Mouse (Mus musculus) hindbrain, embryonic 11.5 days (tissue): Measurements from ENCODE around the gene Pygo1. TPM values are rescaled to one million over a fixed set of nuclear protein-coding genes. Genes with fewer than 3 reads are reported as not detected.

ENCODE experiments used
- ATAC-seq: fragments of 200-750 bp; cut with Nextera tagmentation; 2 replicates; pipeline ENCODE4 v1.8.0; 2017; ENCODE audit warnings: mild to moderate bottlenecking, moderate TSS enrichment, moderate library complexity; ENCODE audit not compliant: low FRiP score
- DNase-seq: peaks from one replicate; pipeline ENCODE4 v3.0.0-alpha.2; 2015; ENCODE audit warnings: low spot score
- H3K27ac ChIP-seq: fragments of 300-500 bp; sonication (generic); 2 replicates; pipeline ENCODE4 v1.5.1; 2014; ENCODE audit warnings: mild to moderate bottlenecking, low read depth, low read length
- H3K27me3 ChIP-seq: fragments of 300-500 bp; sonication (generic); 2 replicates; pipeline ENCODE4 v1.6.1; 2014; ENCODE audit warnings: mild to moderate bottlenecking, low read length, moderate library complexity, mixed read lengths; ENCODE audit not compliant: control insufficient read depth, insufficient read depth
- H3K36me3 ChIP-seq: fragments of 300-500 bp; sonication (generic); 2 replicates; pipeline ENCODE4 v1.6.1; 2014; ENCODE audit warnings: mild to moderate bottlenecking, low read length, moderate library complexity, mixed read lengths; ENCODE audit not compliant: control insufficient read depth, insufficient read depth
- H3K4me1 ChIP-seq: fragments of 300-500 bp; sonication (generic); replicated peaks from 2 replicates; pipeline ENCODE4 v1.6.1; 2014; ENCODE audit warnings: low read length, mixed read lengths; ENCODE audit not compliant: control insufficient read depth, insufficient read depth
- H3K4me2 ChIP-seq: fragments of 300-500 bp; sonication (generic); replicated peaks from 2 replicates; pipeline ENCODE4 v1.6.1; 2014; ENCODE audit warnings: mild to moderate bottlenecking, low read depth, low read length
- H3K4me3 ChIP-seq: fragments of 300-500 bp; sonication (generic); 2 replicates; pipeline ENCODE4 v1.5.1; 2014; ENCODE audit warnings: low read depth, low read length
- H3K9ac ChIP-seq: fragments of 300-500 bp; sonication (generic); 2 replicates; pipeline ENCODE4 v1.6.1; 2014; ENCODE audit warnings: low read depth, low read length
- H3K9me3 ChIP-seq: fragments of 300-500 bp; sonication (generic); 2 replicates; pipeline ENCODE4 v1.6.1; 2016; ENCODE audit warnings: low read length; ENCODE audit not compliant: control insufficient read depth
- WGBS: fragments of 180-500 bp; shearing (Covaris S2); extraction: QIAGEN DNeasy Blood & Tissue Kit; methylation state at CpG from one replicate; pipeline ENCODE4 v1.1.7; 2014; 5-methylcytosine and 5-hydroxymethylcytosine counted together
- polyA plus RNA-seq: library from polyadenylated mRNA; unstranded; fragments of >200 nt; fragmentation: Nextera tagmentation; extraction: Ambion mirVana; gene quantifications from 2 replicates; pipeline ENCODE4 v1.2.1, GENCODE M21; 2014

Pygo1 gene
- polyA plus RNA-seq, 1 experiment from 2014 or later, result 11.5 TPM

DNA sequence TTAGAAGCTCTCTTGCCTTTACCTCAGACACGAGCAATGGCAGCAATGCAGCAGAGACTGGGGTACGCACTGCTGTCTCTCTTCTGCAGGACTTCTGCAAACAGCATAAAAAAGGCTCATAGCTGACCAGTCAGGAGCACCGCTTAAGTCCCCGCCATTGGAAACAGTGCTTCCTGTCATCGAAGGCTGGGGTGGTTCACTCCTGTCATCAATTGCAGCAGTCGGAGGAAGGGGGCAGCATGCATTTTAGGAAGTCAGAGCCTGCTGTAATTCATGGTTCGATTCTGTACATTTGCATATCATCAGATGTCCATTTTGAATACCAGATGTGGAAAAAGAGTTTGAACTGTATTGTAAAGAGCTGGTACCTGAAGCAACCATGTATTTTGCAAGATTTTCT, 9.7 kb upstream of the Pygo1 start:
- Histone ChIP-seq H3K4me3 (no peak overlapping the region), H3K27ac (no peak overlapping the region), H3K27me3 (no peaks in the 10 kb centered on the region), H3K9me3 (no peaks in the 10 kb centered on the region), H3K4me1 (no peaks in the 10 kb centered on the region), H3K9ac (no peak overlapping the region), H3K4me2 (no peak overlapping the region), H3K36me3 (no peaks in the 10 kb centered on the region)
- no peak for ATAC-seq
- 87% methylated on average over 7 of the region's 7 CpGs for WGBS
- DNase-seq, result no peak

DNA sequence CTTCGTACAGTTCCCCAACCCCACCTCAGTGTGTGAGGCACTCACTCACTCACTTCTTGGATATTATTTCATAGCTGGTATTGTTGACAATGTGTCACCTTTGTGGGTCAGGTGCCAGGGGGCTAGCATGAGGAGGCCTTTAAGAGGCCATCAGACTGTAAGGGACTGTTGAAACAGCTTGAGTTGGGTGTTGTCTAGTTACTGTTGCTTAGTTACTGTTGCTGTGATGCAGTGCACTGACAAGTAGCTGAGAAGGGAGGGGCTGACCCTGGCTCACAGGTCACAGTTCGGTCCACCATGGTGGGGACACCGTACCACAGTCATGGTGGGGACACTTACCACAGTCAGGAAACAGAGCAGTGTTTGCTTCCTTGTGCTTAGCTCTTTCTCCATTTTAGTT, 2.4 kb upstream of the Pygo1 start:
- Histone ChIP-seq H3K9me3 (no peaks in the 10 kb centered on the region), H3K4me2 (no peak overlapping the region), H3K4me3 (no peak overlapping the region), H3K9ac (no peak overlapping the region), H3K36me3 (no peaks in the 10 kb centered on the region), H3K4me1 (peaks cover 3% of the 10 kb centered on the region; the same call in 1 of the 2 replicates), H3K27ac (no peak overlapping the region), H3K27me3 (no peaks in the 10 kb centered on the region)
- WGBS, result 73% methylated on average over 3 of the region's 3 CpGs
- no peak for DNase-seq
- no peak for ATAC-seq

DNA sequence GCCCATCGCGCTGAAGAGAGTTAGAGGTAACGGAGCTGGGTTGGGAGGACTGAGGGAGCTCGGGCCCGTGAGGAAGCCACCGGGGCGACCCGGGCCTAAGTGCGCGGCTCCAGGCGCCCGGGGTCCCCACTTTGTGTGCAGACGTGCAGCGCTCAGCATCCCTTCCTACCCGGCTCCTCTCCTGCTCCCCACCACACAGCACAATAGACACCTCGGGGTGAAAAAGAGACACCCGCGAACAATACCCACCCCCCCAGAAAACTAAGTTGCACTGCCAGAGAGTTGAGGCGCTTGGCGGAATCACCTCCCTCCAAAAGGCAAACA, 452 bp downstream of the Pygo1 start:
- Histone ChIP-seq H3K36me3 (no peaks in the 10 kb centered on the region), H3K9ac (peak overlapping the region; percentile 96), H3K4me1 (peaks cover 3% of the 10 kb centered on the region; the same call in 1 of the 2 replicates), H3K27me3 (no peaks in the 10 kb centered on the region), H3K9me3 (no peaks in the 10 kb centered on the region), H3K4me3 (peak overlapping the region; percentile 78), H3K4me2 (peak overlapping the region; percentile 94), H3K27ac (peak overlapping the region; percentile 79)
- peak; percentile 77 for ATAC-seq
- DNase-seq, result no peak
- 2% methylated on average over 20 of the region's 20 CpGs for WGBS

DNA sequence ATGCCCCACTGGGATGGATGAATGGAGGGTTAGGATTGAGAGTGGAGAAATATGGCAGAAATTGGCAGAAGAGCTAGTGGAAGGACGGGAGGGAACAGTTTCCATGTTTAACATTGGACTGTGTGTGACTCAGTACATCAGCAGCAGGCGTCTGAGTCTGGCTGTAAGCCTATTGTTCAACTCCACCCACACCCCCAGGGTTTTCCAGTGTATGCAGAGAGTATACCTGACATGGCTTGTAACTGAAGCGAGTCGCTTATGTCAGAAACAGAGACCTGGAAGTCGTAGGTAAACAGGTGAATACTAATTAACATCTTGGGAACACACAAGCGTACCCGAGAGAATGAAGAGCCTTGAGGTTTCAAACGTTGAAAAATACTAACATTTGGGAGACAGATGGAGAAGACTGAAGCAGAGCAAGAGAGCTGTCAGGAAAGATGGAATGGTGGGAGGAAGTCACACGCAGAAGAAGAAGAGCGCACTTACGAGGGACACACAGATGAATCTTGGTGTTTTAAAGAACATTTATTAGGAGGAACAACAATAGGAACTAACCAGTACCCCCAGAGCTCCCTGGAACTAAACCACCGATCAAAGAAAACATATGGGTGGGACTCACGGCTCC, 5.8 kb downstream of the Pygo1 start:
- Histone ChIP-seq H3K4me2 (no peak overlapping the region), H3K27me3 (no peaks in the 10 kb centered on the region), H3K9ac (no peak overlapping the region), H3K36me3 (0 out of 2 replicates have a peak, but pooled peaks cover 3% of the 10 kb centered on the region), H3K9me3 (no peaks in the 10 kb centered on the region), H3K4me3 (no peak overlapping the region), H3K27ac (no peak overlapping the region), H3K4me1 (peaks cover 3% of the 10 kb centered on the region; the same call in 1 of the 2 replicates)
- 83% methylated on average over 13 of the region's 13 CpGs for WGBS
- ATAC-seq (no peak), DNase-seq (no peak)

DNA sequence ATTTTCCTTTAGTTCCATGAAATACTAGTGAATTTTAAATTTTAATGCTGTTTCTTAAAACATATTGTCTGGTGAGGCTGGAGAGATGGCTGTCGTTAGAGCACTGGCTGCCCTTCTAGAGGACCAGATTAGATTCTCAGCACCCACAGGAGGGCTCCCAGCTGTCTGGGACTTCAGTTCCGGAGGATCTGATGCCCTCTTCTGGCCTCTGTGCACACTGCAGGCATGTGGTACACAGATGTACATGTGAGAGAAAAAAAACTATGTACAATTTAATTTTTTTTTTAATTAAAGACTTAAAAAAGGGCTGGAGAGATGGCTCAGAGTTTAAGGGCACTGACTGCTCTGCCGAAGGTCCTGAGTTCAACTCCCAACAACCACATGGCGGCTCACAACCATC, 9.9 kb downstream of the Pygo1 start:
- H3K4me2 ChIP-seq, result no peak overlapping the region
- H3K9ac ChIP-seq, result no peak overlapping the region
- H3K27me3 ChIP-seq, result no peaks in the 10 kb centered on the region
- H3K27ac ChIP-seq, result no peak overlapping the region
- H3K9me3 ChIP-seq, result no peaks in the 10 kb centered on the region
- no peak for ATAC-seq
- no peak overlapping the region for H3K4me3 ChIP-seq
- no peaks in the 10 kb centered on the region for H3K4me1 ChIP-seq
- H3K36me3 ChIP-seq, result 0 out of 2 replicates have a peak, but pooled peaks cover 3% of the 10 kb centered on the region
- no peak for DNase-seq
- WGBS, result 89% methylated on average over 4 of the region's 4 CpGs

DNA sequence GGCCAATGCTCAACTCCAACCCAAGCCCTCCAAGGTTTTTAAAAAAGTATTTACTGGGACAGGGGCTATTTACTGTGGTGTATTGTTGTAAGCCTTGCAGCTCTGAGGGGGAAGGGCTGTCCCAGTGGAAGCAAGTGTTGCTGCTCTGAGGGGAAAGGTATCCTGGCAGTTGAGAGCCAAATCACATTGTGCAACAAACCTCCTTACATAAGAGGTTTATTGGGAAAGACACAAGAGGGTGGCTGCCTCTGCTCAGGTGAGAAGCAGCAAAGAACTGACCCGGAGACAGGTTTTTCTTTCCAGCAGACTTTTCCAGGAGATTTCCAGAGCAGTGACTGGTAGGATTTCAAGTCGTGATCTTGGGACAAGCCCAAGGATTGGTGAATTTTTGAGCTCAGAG, 10.9 kb downstream of the Pygo1 start:
- Histone ChIP-seq H3K9me3 (no peaks in the 10 kb centered on the region), H3K27ac (no peak overlapping the region), H3K4me2 (no peak overlapping the region), H3K4me3 (no peak overlapping the region), H3K27me3 (no peaks in the 10 kb centered on the region), H3K36me3 (0 out of 2 replicates have a peak, but pooled peaks cover 3% of the 10 kb centered on the region), H3K9ac (no peak overlapping the region), H3K4me1 (no peaks in the 10 kb centered on the region)
- DNase-seq (no peak), ATAC-seq (no peak)
- 74% methylated on average over 2 of the region's 2 CpGs for WGBS

DNA sequence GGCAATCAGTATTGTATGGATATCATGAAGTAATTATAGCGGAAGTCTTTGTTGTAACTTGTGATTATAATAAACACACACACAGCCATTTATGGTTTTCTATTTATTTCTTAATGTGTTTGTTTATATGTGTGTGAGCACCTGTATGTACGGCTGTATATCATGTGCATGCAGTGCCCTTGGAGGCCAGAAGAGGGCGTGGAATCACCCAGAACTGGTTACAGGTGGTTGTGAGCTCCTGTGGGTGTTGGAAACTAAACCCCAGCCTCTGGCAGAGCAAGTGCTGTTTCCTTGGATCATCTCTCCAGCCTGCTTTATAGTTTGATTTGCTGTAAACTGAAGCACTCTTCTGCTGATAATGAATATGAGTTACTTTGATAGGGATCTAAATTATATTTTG, 18.0 kb downstream of the Pygo1 start:
- Histone ChIP-seq H3K4me2 (no peak overlapping the region), H3K4me1 (no peaks in the 10 kb centered on the region), H3K9ac (no peak overlapping the region), H3K27me3 (no peaks in the 10 kb centered on the region), H3K4me3 (no peak overlapping the region), H3K27ac (no peak overlapping the region), H3K9me3 (no peaks in the 10 kb centered on the region), H3K36me3 (peaks cover 7% of the 10 kb centered on the region; the same call in 1 of the 2 replicates)
- no peak for ATAC-seq
- no peak for DNase-seq
- 57% methylated on average over 3 of the region's 3 CpGs for WGBS

DNA sequence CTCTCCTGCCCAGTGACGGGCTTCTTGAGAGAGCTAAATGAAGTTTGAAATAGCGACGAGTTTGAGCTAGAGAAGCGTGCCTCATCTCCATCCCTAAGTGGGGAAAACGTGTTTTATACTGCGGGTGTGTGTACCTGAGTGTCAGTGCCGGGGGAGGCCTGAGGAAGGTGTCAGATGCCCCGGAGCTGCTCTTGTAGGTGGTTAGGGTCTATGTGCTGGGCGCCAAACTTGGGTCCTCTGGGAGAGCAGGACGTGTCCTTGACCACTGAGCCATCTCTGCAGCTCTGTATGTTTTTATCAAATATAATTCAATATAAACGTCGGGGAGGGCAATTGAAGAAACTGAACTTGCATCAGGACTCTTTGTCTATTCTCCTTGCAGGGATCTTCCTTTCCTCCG, 18.8 kb downstream of the Pygo1 start:
- no peak overlapping the region for H3K4me3 ChIP-seq
- no peak overlapping the region for H3K27ac ChIP-seq
- 88% methylated on average over 13 of the region's 13 CpGs for WGBS
- ATAC-seq (no peak), DNase-seq (no peak)
- H3K36me3 ChIP-seq, result peaks cover 7% of the 10 kb centered on the region; the same call in 1 of the 2 replicates
- H3K9ac ChIP-seq, result no peak overlapping the region
- no peaks in the 10 kb centered on the region for H3K4me1 ChIP-seq
- H3K9me3 ChIP-seq, result no peaks in the 10 kb centered on the region
- no peak overlapping the region for H3K4me2 ChIP-seq
- H3K27me3 ChIP-seq, result no peaks in the 10 kb centered on the region

DNA sequence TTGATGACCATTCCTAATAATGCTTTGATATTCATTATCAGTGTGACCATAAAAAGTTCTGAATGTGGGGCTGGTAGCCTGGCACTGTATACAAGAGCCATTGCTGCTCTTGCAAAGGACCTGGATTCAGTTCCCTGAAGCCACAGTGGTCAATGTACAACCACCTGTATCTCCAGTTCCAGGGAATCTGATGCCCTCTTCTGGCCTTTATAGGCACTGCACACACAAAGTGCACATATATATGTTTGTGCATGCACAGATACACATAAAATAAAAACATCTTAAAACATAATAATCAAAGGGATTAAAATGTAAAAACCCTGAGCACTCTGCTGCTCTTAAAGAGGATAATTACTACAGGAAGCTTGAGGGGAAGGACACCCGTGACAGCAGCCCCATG, 21.6 kb downstream of the Pygo1 start:
- DNase-seq, result no peak
- Histone ChIP-seq H3K9me3 (no peaks in the 10 kb centered on the region), H3K36me3 (peaks cover 7% of the 10 kb centered on the region; the same call in 1 of the 2 replicates), H3K4me1 (no peaks in the 10 kb centered on the region), H3K27ac (no peak overlapping the region), H3K4me2 (no peak overlapping the region), H3K27me3 (no peaks in the 10 kb centered on the region), H3K9ac (no peak overlapping the region), H3K4me3 (no peak overlapping the region)
- no peak for ATAC-seq
- 97% methylated on average over 1 of the region's 1 CpGs for WGBS
